Mouse (Mus musculus) kidney, adult 2 months (tissue): Measurements from ENCODE around the gene Plxna2. TPM values are rescaled to one million over a fixed set of nuclear protein-coding genes. Genes with fewer than 3 reads are reported as not detected.

ENCODE experiments used
- DNase-seq: peaks from one replicate; pipeline ENCODE4 v3.0.0; 2021
- H3K27ac ChIP-seq: fragments of 200-500 bp; 2 replicates; pipeline ENCODE4 v1.5.1; 2012; ENCODE audit warnings: low read depth, low read length, control low read depth, inconsistent platforms; ENCODE audit not compliant: insufficient read depth
- H3K27me3 ChIP-seq: fragments of 200-500 bp; replicated peaks from 2 replicates; pipeline ENCODE4 v1.6.1; 2012; ENCODE audit warnings: mild to moderate bottlenecking, moderate library complexity, low read length, inconsistent platforms; ENCODE audit not compliant: control insufficient read depth, insufficient read depth
- H3K36me3 ChIP-seq: fragments of 200-500 bp; 2 replicates; pipeline ENCODE4 v1.6.1; 2012; ENCODE audit warnings: mild to moderate bottlenecking, moderate library complexity, low read length, inconsistent platforms; ENCODE audit not compliant: control insufficient read depth, insufficient read depth
- H3K4me1 ChIP-seq: fragments of 200-500 bp; 2 replicates; pipeline ENCODE4 v1.6.1; 2011; ENCODE audit warnings: low read length; ENCODE audit not compliant: control insufficient read depth, insufficient read depth
- H3K4me3 ChIP-seq: fragments of 200-500 bp; 2 replicates; pipeline ENCODE4 v1.5.1; 2011; ENCODE audit warnings: mild to moderate bottlenecking, low read depth, low read length, control low read depth; ENCODE audit not compliant: insufficient read depth
- CTCF ChIP-seq: fragments of 200-500 bp; conservative IDR thresholded peaks from 2 replicates; pipeline ENCODE4 v1.5.1; 2011; ENCODE audit warnings: low read depth, mild to moderate bottlenecking, control low read depth, low read length, moderate library complexity, mixed read lengths; ENCODE audit not compliant: insufficient read depth, insufficient read length
- POLR2A ChIP-seq: fragments of 200-500 bp; IDR thresholded peaks from one replicate; pipeline ENCODE4 v1.6.1; 2011; ENCODE audit warnings: low read depth, low read length, control low read depth
- WGBS: fragments of 180-500 bp; shearing (Covaris S2); methylation state at CpG from one replicate; pipeline ENCODE4 v1.1.7; 2018; 5-methylcytosine and 5-hydroxymethylcytosine counted together
- polyA plus RNA-seq: library from polyadenylated mRNA; depleted of rRNA; stranded (reverse); fragments of >200 nt; gene quantifications from 2 replicates; pipeline ENCODE4 v1.2.3, GENCODE M21; 2012; rRNA removed

The Plxna2 gene
- 5.1 and 5.9 TPM in 2 replicates for polyA plus RNA-seq

- Histone ChIP-seq H3K4me3 (peak within 1 kb of the TSS; percentile 40; the same call in 1 of the 2 replicates), H3K36me3 (no peaks in the 10 kb centered on the region), H3K4me1 (peaks cover 2% of the 10 kb centered on the region; the same call in 1 of the 2 replicates), H3K27ac (no peak within 1 kb of the TSS), H3K27me3 (no peaks in the 10 kb centered on the region)
- WGBS = 96% methylated on average over 2 of the region's 2 CpGs
- DNase-seq = no peak
- TF ChIP-seq CTCF (no peak), POLR2A (no peak)
Observed at GRCm38 (mm10) chr1:194617918-194618317, at the start of gene Plxna2. TSS of gene Plxna2 (plus strand) at chr1:194618218.

GRCm38 (mm10) chr1:194573870-194574269 lies 44.1 kb upstream of the Plxna2 start:
- Histone ChIP-seq H3K4me3 (no peak overlapping the region), H3K27me3 (no peaks in the 10 kb centered on the region), H3K4me1 (no peaks in the 10 kb centered on the region), H3K36me3 (no peaks in the 10 kb centered on the region), H3K27ac (no peak overlapping the region)
- no peak for DNase-seq
- 56% methylated on average over 3 of the region's 3 CpGs for WGBS
- TF ChIP-seq CTCF = no peak
- TF ChIP-seq POLR2A = no peak

GRCm38 (mm10) chr1:194578270-194578669 lies 39.7 kb upstream of the Plxna2 start:
- H3K4me1 ChIP-seq = no peaks in the 10 kb centered on the region
- no peak for DNase-seq
- 87% methylated on average over 3 of the region's 3 CpGs for WGBS
- H3K27ac ChIP-seq = no peak overlapping the region
- H3K27me3 ChIP-seq = no peaks in the 10 kb centered on the region
- no peaks in the 10 kb centered on the region for H3K36me3 ChIP-seq
- H3K4me3 ChIP-seq = no peak overlapping the region
- TF ChIP-seq POLR2A (no peak), CTCF (no peak)

GRCm38 (mm10) chr1:194580539-194580938 lies 37.5 kb upstream of the Plxna2 start:
- no peaks in the 10 kb centered on the region for H3K27me3 ChIP-seq
- no peak overlapping the region for H3K27ac ChIP-seq
- H3K36me3 ChIP-seq = no peaks in the 10 kb centered on the region
- TF ChIP-seq POLR2A = no peak
- TF ChIP-seq CTCF = no peak
- no peak overlapping the region for H3K4me3 ChIP-seq
- no peak for DNase-seq
- no peaks in the 10 kb centered on the region for H3K4me1 ChIP-seq

GRCm38 (mm10) chr1:194586670-194587069 lies 31.3 kb upstream of the Plxna2 start:
- DNase-seq = no peak
- H3K27ac ChIP-seq = no peak overlapping the region
- no peaks in the 10 kb centered on the region for H3K36me3 ChIP-seq
- H3K27me3 ChIP-seq = no peaks in the 10 kb centered on the region; the same call in 1 of the 2 replicates
- TF ChIP-seq POLR2A (no peak), CTCF (no peak)
- no peak overlapping the region for H3K4me3 ChIP-seq
- peaks cover 4% of the 10 kb centered on the region; the same call in 1 of the 2 replicates for H3K4me1 ChIP-seq
- 97% methylated on average over 1 of the region's 1 CpGs for WGBS

GRCm38 (mm10) chr1:194587532-194587931 lies 30.5 kb upstream of the Plxna2 start:
- no peak for TF ChIP-seq CTCF
- TF ChIP-seq POLR2A = no peak
- peak; percentile 78 for DNase-seq
- H3K27ac ChIP-seq = no peak overlapping the region
- no peak overlapping the region for H3K4me3 ChIP-seq
- no peaks in the 10 kb centered on the region for H3K36me3 ChIP-seq
- H3K27me3 ChIP-seq = no peaks in the 10 kb centered on the region; the same call in 1 of the 2 replicates
- H3K4me1 ChIP-seq = peaks cover 4% of the 10 kb centered on the region; the same call in 1 of the 2 replicates

- no peak overlapping the region for H3K27ac ChIP-seq
- no peak overlapping the region for H3K4me3 ChIP-seq
- H3K27me3 ChIP-seq = no peaks in the 10 kb centered on the region; the same call in 1 of the 2 replicates
- WGBS = 28% methylated on average over 1 of the region's 1 CpGs
- TF ChIP-seq POLR2A = no peak
- TF ChIP-seq CTCF = no peak
- peaks cover 4% of the 10 kb centered on the region; the same call in 1 of the 2 replicates for H3K4me1 ChIP-seq
- H3K36me3 ChIP-seq = no peaks in the 10 kb centered on the region
- DNase-seq = no peak
Observed at GRCm38 (mm10) chr1:194587956-194588668, 29.9 kb upstream of the Plxna2 start.
